Mouse (Mus musculus): Measurements from ENCODE around the gene Tbx1.

GRCm38 (mm10) chr16:18551604-18552003 lies 38.9 kb downstream of the Tbx1 start:
- TF ChIP-seq CTCF (IDR thresholded peaks at IDR 0.05; ENCODE audit: borderline replicate concordance, control insufficient read depth, extremely low read depth, insufficient read depth, low read length, poor library complexity) (no peak), POLR2A (IDR thresholded peaks at IDR 0.05; ENCODE audit: control insufficient read depth, extremely low read depth, insufficient read depth, low read length, poor library complexity) (no peak)
